Mouse (Mus musculus) embryonic facial prominence, embryonic 10.5 days (tissue): Measurements from ENCODE around the gene Aph1c. TPM values are rescaled to one million over a fixed set of nuclear protein-coding genes. Genes with fewer than 3 reads are reported as not detected.

Experiments
- DNase-seq: peaks from one replicate; pipeline ENCODE4 v3.0.0-alpha.2; 2017; ENCODE audit warnings: low spot score
- H3K27ac ChIP-seq: fragments of 300-500 bp; sonication (generic); replicated peaks from 2 replicates; pipeline ENCODE4 v1.5.1; 2016; ENCODE audit warnings: mild to moderate bottlenecking
- H3K27me3 ChIP-seq: fragments of 300-500 bp; sonication (generic); replicated peaks from 2 replicates; pipeline ENCODE4 v1.6.1; 2016; ENCODE audit warnings: low read depth, mild to moderate bottlenecking; ENCODE audit not compliant: poor library complexity, severe bottlenecking
- H3K36me3 ChIP-seq: fragments of 300-500 bp; sonication (generic); replicated peaks from 2 replicates; pipeline ENCODE4 v1.6.1; 2016; ENCODE audit warnings: mild to moderate bottlenecking, moderate library complexity
- H3K4me1 ChIP-seq: fragments of 300-500 bp; sonication (generic); 2 replicates; pipeline ENCODE4 v1.6.1; 2016
- H3K4me3 ChIP-seq: fragments of 300-500 bp; sonication (generic); 2 replicates; pipeline ENCODE4 v1.5.1; 2016; ENCODE audit warnings: mild to moderate bottlenecking, moderate library complexity
- H3K9me3 ChIP-seq: fragments of 300-500 bp; sonication (generic); 2 replicates; pipeline ENCODE4 v1.6.1; 2016; ENCODE audit warnings: mild to moderate bottlenecking
- WGBS: fragments of 180-500 bp; shearing (Covaris S2); methylation state at CpG from one replicate; pipeline ENCODE4 v1.1.7; 2016; 5-methylcytosine and 5-hydroxymethylcytosine counted together
- polyA plus RNA-seq: library from polyadenylated mRNA; unstranded; fragments of >200 nt; fragmentation: Nextera tagmentation; extraction: Ambion mirVana; gene quantifications from 2 replicates; pipeline ENCODE4 v1.2.1, GENCODE M21; 2016

Aph1c gene
- polyA plus RNA-seq, 1 experiment from 2014 or later: 1.8 TPM

DNA sequence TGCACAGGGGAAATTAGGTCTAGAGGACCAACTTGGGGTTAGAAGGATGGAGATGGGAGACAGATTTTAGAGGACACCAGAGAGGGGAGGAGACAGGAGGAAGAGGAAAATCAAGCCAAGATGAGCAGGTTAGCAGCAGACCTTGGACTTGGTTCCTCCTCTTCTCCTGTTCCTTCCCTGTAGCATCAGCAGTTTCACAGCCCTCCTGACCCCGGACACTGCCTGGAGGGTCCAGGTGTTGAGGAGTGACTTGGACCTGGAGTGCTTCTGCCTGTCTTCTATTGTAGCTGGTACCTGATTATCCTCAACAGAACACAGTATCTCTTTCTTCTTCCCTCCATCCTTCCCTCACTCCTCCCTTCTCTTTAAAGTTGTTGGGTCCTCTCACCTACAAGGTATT lies 65.8 kb downstream of the Aph1c start:
- DNase-seq: no peak
- WGBS: 92% methylated on average over 1 of the region's 1 CpGs
- H3K4me3 ChIP-seq: no peak overlapping the region

More for the DNA sequence above, 65.8 kb downstream of the Aph1c start:
- H3K4me1 ChIP-seq: no peaks in the 10 kb centered on the region
- H3K9me3 ChIP-seq: no peaks in the 10 kb centered on the region
- H3K36me3 ChIP-seq: no peaks in the 10 kb centered on the region
- H3K27ac ChIP-seq: no peak overlapping the region
- no peaks in the 10 kb centered on the region for H3K27me3 ChIP-seq

Other genes starting within 250 kb of the Aph1c start
- 103 and 106 TPM in 2 replicates for gene Usp3, start 241.6 kb downstream of the Aph1c start, polyA plus RNA-seq
- gene Car12, start 121.0 kb downstream of the Aph1c start, polyA plus RNA-seq: 5.6 and 6.5 TPM in 2 replicates
- 9.5 and 9.6 TPM in 2 replicates for gene Aph1b, start 39.2 kb downstream of the Aph1c start, polyA plus RNA-seq
- gene Gm10647, start 37.7 kb downstream of the Aph1c start, polyA plus RNA-seq: 0.57 and 0.62 TPM in 2 replicates
- 21.4 and 23.9 TPM in 2 replicates for gene Rab8b, start 85.0 kb upstream of the Aph1c start, polyA plus RNA-seq
- gene Rps27l, start 111.4 kb upstream of the Aph1c start, polyA plus RNA-seq: 777 and 806 TPM in 2 replicates
- 9.0 and 9.8 TPM in 2 replicates for gene Lactb, start 140.8 kb upstream of the Aph1c start, polyA plus RNA-seq
- 331 and 369 TPM in 2 replicates for gene Tpm1, start 214.7 kb upstream of the Aph1c start, polyA plus RNA-seq